Mouse (Mus musculus) hindbrain, embryonic 12.5 days (tissue): ENCODE results near the gene Bahcc1. TPM values are rescaled to one million over a fixed set of nuclear protein-coding genes. Genes with fewer than 3 reads are reported as not detected.

Experiments
- ATAC-seq: fragments of 200-750 bp; cut with Nextera tagmentation; 2 replicates; pipeline ENCODE4 v1.8.0; 2017; ENCODE audit warnings: moderate TSS enrichment; ENCODE audit not compliant: low FRiP score
- H3K27ac ChIP-seq: fragments of 300-500 bp; sonication (generic); 2 replicates; pipeline ENCODE4 v1.5.1; 2016; ENCODE audit warnings: mild to moderate bottlenecking
- H3K27me3 ChIP-seq: fragments of 300-500 bp; sonication (generic); 2 replicates; pipeline ENCODE4 v1.6.1; 2016; ENCODE audit warnings: mild to moderate bottlenecking
- H3K36me3 ChIP-seq: fragments of 300-500 bp; sonication (generic); 2 replicates; pipeline ENCODE4 v1.6.1; 2016; ENCODE audit warnings: mild to moderate bottlenecking
- H3K4me1 ChIP-seq: fragments of 300-500 bp; sonication (generic); 2 replicates; pipeline ENCODE4 v1.6.1; 2016
- H3K4me2 ChIP-seq: fragments of 300-500 bp; sonication (generic); replicated peaks from 2 replicates; pipeline ENCODE4 v1.6.1; 2016; ENCODE audit warnings: mild to moderate bottlenecking
- H3K4me3 ChIP-seq: fragments of 300-500 bp; sonication (generic); 2 replicates; pipeline ENCODE4 v1.5.1; 2016; ENCODE audit warnings: mild to moderate bottlenecking
- H3K9ac ChIP-seq: fragments of 300-500 bp; sonication (generic); 2 replicates; pipeline ENCODE4 v1.6.1; 2016; ENCODE audit warnings: mild to moderate bottlenecking, moderate library complexity
- H3K9me3 ChIP-seq: fragments of 300-500 bp; sonication (generic); replicated peaks from 2 replicates; pipeline ENCODE4 v1.6.1; 2016; ENCODE audit warnings: mild to moderate bottlenecking
- WGBS: fragments of 180-500 bp; shearing (Covaris S2); methylation state at CpG from one replicate; pipeline ENCODE4 v1.1.7; 2016; 5-methylcytosine and 5-hydroxymethylcytosine counted together
- microRNA-seq: library from miRNA; unstranded; fragments of <30 nt; microRNA quantifications from one replicate; pipeline ENCODE4, GENCODE M21; 2017
- polyA plus RNA-seq: library from polyadenylated mRNA; unstranded; fragments of >200 nt; fragmentation: Nextera tagmentation; extraction: Ambion mirVana; gene quantifications from 2 replicates; pipeline ENCODE4 v1.2.1, GENCODE M21; 2016

Gene Bahcc1
- polyA plus RNA-seq, 1 experiment from 2014 or later: 23.8 TPM

- Histone ChIP-seq H3K9me3 (0 out of 2 replicates have a peak, but pooled peaks cover 6% of the 10 kb centered on the region), H3K4me3 (no peak overlapping the region), H3K36me3 (no peaks in the 10 kb centered on the region), H3K4me1 (no peaks in the 10 kb centered on the region), H3K9ac (no peak overlapping the region), H3K27me3 (no peaks in the 10 kb centered on the region), H3K27ac (no peak overlapping the region), H3K4me2 (no peak overlapping the region)
- WGBS: 33% methylated on average over 2 of the region's 2 CpGs
- ATAC-seq: no peak
These were observed 104.7 kb downstream of the Bahcc1 start for GRCm38 (mm10) chr11:120337447-120337846.

GRCm38 (mm10) chr11:120338786-120339185, 106.0 kb downstream of the Bahcc1 start:
- no peak overlapping the region for H3K4me3 ChIP-seq
- 0 out of 2 replicates have a peak, but pooled peaks cover 6% of the 10 kb centered on the region for H3K9me3 ChIP-seq
- H3K4me1 ChIP-seq: no peaks in the 10 kb centered on the region
- no peaks in the 10 kb centered on the region for H3K27me3 ChIP-seq
- H3K4me2 ChIP-seq: no peak overlapping the region
- H3K9ac ChIP-seq: no peak overlapping the region
- 75% methylated on average over 3 of the region's 3 CpGs for WGBS
- ATAC-seq: no peak
- no peaks in the 10 kb centered on the region for H3K36me3 ChIP-seq
- no peak overlapping the region for H3K27ac ChIP-seq

GRCm38 (mm10) chr11:120339978-120340513, 107.3 kb downstream of the Bahcc1 start:
- Histone ChIP-seq H3K27ac (no peak overlapping the region), H3K4me2 (no peak overlapping the region), H3K9me3 (0 out of 2 replicates have a peak, but pooled peaks cover 6% of the 10 kb centered on the region), H3K4me1 (peaks cover 3% of the 10 kb centered on the region), H3K9ac (no peak overlapping the region), H3K36me3 (peaks cover 5% of the 10 kb centered on the region), H3K27me3 (no peaks in the 10 kb centered on the region), H3K4me3 (no peak overlapping the region)
- WGBS: 86% methylated on average over 10 of the region's 10 CpGs
- ATAC-seq: no peak

- H3K27ac ChIP-seq: no peak overlapping the region
- H3K4me2 ChIP-seq: no peak overlapping the region
- H3K4me3 ChIP-seq: no peak overlapping the region
- ATAC-seq: no peak
- H3K9me3 ChIP-seq: 0 out of 2 replicates have a peak, but pooled peaks cover 6% of the 10 kb centered on the region
- H3K27me3 ChIP-seq: no peaks in the 10 kb centered on the region
- WGBS: 88% methylated on average over 4 of the region's 4 CpGs
- peaks cover 13% of the 10 kb centered on the region for H3K36me3 ChIP-seq
- peaks cover 10% of the 10 kb centered on the region for H3K4me1 ChIP-seq
- H3K9ac ChIP-seq: no peak overlapping the region
These were observed 108.9 kb downstream of the Bahcc1 start for GRCm38 (mm10) chr11:120341661-120342060.

Small RNA genes lying within 50 kb of the gene (microRNA-seq; reads per million reads assigned to microRNA genes)
- gene Gm47297: not detected

Other genes starting within 250 kb of the Bahcc1 start
- 12.6 and 13.5 TPM in 2 replicates for gene Aatk, start 185.8 kb upstream of the Bahcc1 start, polyA plus RNA-seq
- 39.5 and 47.3 TPM in 2 replicates for gene Cep131, start 146.1 kb upstream of the Bahcc1 start, polyA plus RNA-seq
- gene Tepsin, start 134.2 kb upstream of the Bahcc1 start, polyA plus RNA-seq: 17.3 and 22.0 TPM in 2 replicates
- gene Ndufaf8, start 134.0 kb upstream of the Bahcc1 start, polyA plus RNA-seq: 45.8 and 52.7 TPM in 2 replicates
- gene Slc38a10, start 81.6 kb upstream of the Bahcc1 start, polyA plus RNA-seq: 121 and 125 TPM in 2 replicates
- gene Actg1, start 115.6 kb downstream of the Bahcc1 start, polyA plus RNA-seq: 3,608 and 3,685 TPM in 2 replicates
- gene Fscn2, start 128.6 kb downstream of the Bahcc1 start, polyA plus RNA-seq: 1.2 and 1.3 TPM in 2 replicates
- gene Faap100, start 145.8 kb downstream of the Bahcc1 start, polyA plus RNA-seq: 52.2 and 59.1 TPM in 2 replicates
- 51.4 and 51.5 TPM in 2 replicates for gene Nploc4, start 204.8 kb downstream of the Bahcc1 start, polyA plus RNA-seq
- not detected in 2 replicates for gene Tspan10, start 209.7 kb downstream of the Bahcc1 start, polyA plus RNA-seq
- not detected in 2 replicates for gene Pde6g, start 220.6 kb downstream of the Bahcc1 start, polyA plus RNA-seq
- gene Oxld1, start 225.1 kb downstream of the Bahcc1 start, polyA plus RNA-seq: 10.6 and 11.3 TPM in 2 replicates
- 33.8 and 35.5 TPM in 2 replicates for gene Ccdc137, start 225.2 kb downstream of the Bahcc1 start, polyA plus RNA-seq
- gene Arl16, start 234.7 kb downstream of the Bahcc1 start, polyA plus RNA-seq: 57.1 and 58.4 TPM in 2 replicates